Mouse (Mus musculus) kidney, adult 2 months (tissue): ENCODE measurements around the gene Exosc1. TPM values are rescaled to one million over a fixed set of nuclear protein-coding genes. Genes with fewer than 3 reads are reported as not detected.

Experiments used
- DNase-seq: peaks from one replicate; pipeline ENCODE4 v3.0.0; 2021
- H3K27ac ChIP-seq: fragments of 200-500 bp; 2 replicates; pipeline ENCODE4 v1.5.1; 2012; ENCODE audit warnings: low read depth, low read length, control low read depth, inconsistent platforms; ENCODE audit not compliant: insufficient read depth
- H3K27me3 ChIP-seq: fragments of 200-500 bp; replicated peaks from 2 replicates; pipeline ENCODE4 v1.6.1; 2012; ENCODE audit warnings: mild to moderate bottlenecking, moderate library complexity, low read length, inconsistent platforms; ENCODE audit not compliant: control insufficient read depth, insufficient read depth
- H3K36me3 ChIP-seq: fragments of 200-500 bp; 2 replicates; pipeline ENCODE4 v1.6.1; 2012; ENCODE audit warnings: mild to moderate bottlenecking, moderate library complexity, low read length, inconsistent platforms; ENCODE audit not compliant: control insufficient read depth, insufficient read depth
- H3K4me1 ChIP-seq: fragments of 200-500 bp; 2 replicates; pipeline ENCODE4 v1.6.1; 2011; ENCODE audit warnings: low read length; ENCODE audit not compliant: control insufficient read depth, insufficient read depth
- H3K4me3 ChIP-seq: fragments of 200-500 bp; 2 replicates; pipeline ENCODE4 v1.5.1; 2011; ENCODE audit warnings: mild to moderate bottlenecking, low read depth, low read length, control low read depth; ENCODE audit not compliant: insufficient read depth
- CTCF ChIP-seq: fragments of 200-500 bp; conservative IDR thresholded peaks from 2 replicates; pipeline ENCODE4 v1.5.1; 2011; ENCODE audit warnings: low read depth, mild to moderate bottlenecking, control low read depth, low read length, moderate library complexity, mixed read lengths; ENCODE audit not compliant: insufficient read depth, insufficient read length
- POLR2A ChIP-seq: fragments of 200-500 bp; IDR thresholded peaks from one replicate; pipeline ENCODE4 v1.6.1; 2011; ENCODE audit warnings: low read depth, low read length, control low read depth
- WGBS: fragments of 180-500 bp; shearing (Covaris S2); methylation state at CpG from one replicate; pipeline ENCODE4 v1.1.7; 2018; 5-methylcytosine and 5-hydroxymethylcytosine counted together
- polyA plus RNA-seq: library from polyadenylated mRNA; depleted of rRNA; stranded (reverse); fragments of >200 nt; gene quantifications from 2 replicates; pipeline ENCODE4 v1.2.3, GENCODE M21; 2012

Gene Exosc1
- polyA plus RNA-seq, 1 experiment = 15.2 TPM

GRCm38 (mm10) chr19:41973891-41974794 is 40.9 kb upstream of the Exosc1 start:
- Histone ChIP-seq H3K36me3 (no peaks in the 10 kb centered on the region), H3K4me3 (no peak overlapping the region), H3K4me1 (peaks cover 5% of the 10 kb centered on the region; the same call in 1 of the 2 replicates), H3K27ac (peak overlapping the region; percentile 56), H3K27me3 (no peaks in the 10 kb centered on the region)
- DNase-seq = peak; percentile 43
- no peak for TF ChIP-seq CTCF
- TF ChIP-seq POLR2A = no peak
- 49% methylated on average over 13 of the region's 13 CpGs for WGBS

GRCm38 (mm10) chr19:41969618-41970017 is 36.4 kb upstream of the Exosc1 start:
- WGBS = 85% methylated on average over 7 of the region's 7 CpGs
- no peak for DNase-seq
- no peak for TF ChIP-seq POLR2A
- TF ChIP-seq CTCF = no peak

GRCm38 (mm10) chr19:41953574-41953973 is 20.4 kb upstream of the Exosc1 start:
- no peak overlapping the region for H3K27ac ChIP-seq
- no peak overlapping the region for H3K4me3 ChIP-seq
- TF ChIP-seq POLR2A (no peak), CTCF (no peak)
- no peaks in the 10 kb centered on the region for H3K27me3 ChIP-seq
- no peak for DNase-seq
- H3K4me1 ChIP-seq = no peaks in the 10 kb centered on the region
- WGBS = 84% methylated on average over 3 of the region's 3 CpGs
- H3K36me3 ChIP-seq = peaks cover 11% of the 10 kb centered on the region

More at GRCm38 (mm10) chr19:41969618-41970017, 36.4 kb upstream of the Exosc1 start:
- no peaks in the 10 kb centered on the region for H3K27me3 ChIP-seq
- H3K36me3 ChIP-seq = 0 out of 2 replicates have a peak, but pooled peaks cover 4% of the 10 kb centered on the region
- no peak overlapping the region for H3K27ac ChIP-seq
- peaks cover 8% of the 10 kb centered on the region; the same call in 1 of the 2 replicates for H3K4me1 ChIP-seq
- H3K4me3 ChIP-seq = no peak overlapping the region

- Histone ChIP-seq H3K27me3 (no peaks in the 10 kb centered on the region), H3K4me1 (no peaks in the 10 kb centered on the region), H3K27ac (no peak overlapping the region), H3K36me3 (peaks cover 11% of the 10 kb centered on the region), H3K4me3 (no peak overlapping the region)
- WGBS = 64% methylated on average over 4 of the region's 4 CpGs
- peak; percentile 30 for DNase-seq
- TF ChIP-seq CTCF (no peak; the same call in 1 of the 2 replicates), POLR2A (no peak)
Observed at GRCm38 (mm10) chr19:41952287-41952686, 19.1 kb upstream of the Exosc1 start.

- WGBS = 85% methylated on average over 7 of the region's 7 CpGs
- peaks cover 7% of the 10 kb centered on the region for H3K36me3 ChIP-seq
Observed at GRCm38 (mm10) chr19:41943841-41944240, 10.6 kb upstream of the Exosc1 start.

GRCm38 (mm10) chr19:41938539-41938938 is 5.3 kb upstream of the Exosc1 start:
- 85% methylated on average over 5 of the region's 5 CpGs for WGBS
- Histone ChIP-seq H3K4me3 (no peak overlapping the region), H3K4me1 (peaks cover 4% of the 10 kb centered on the region; the same call in 1 of the 2 replicates), H3K27me3 (no peaks in the 10 kb centered on the region), H3K27ac (no peak overlapping the region), H3K36me3 (no peaks in the 10 kb centered on the region; the same call in 1 of the 2 replicates)
- no peak for TF ChIP-seq CTCF
- TF ChIP-seq POLR2A = no peak
- DNase-seq = no peak

More at GRCm38 (mm10) chr19:41943841-41944240, 10.6 kb upstream of the Exosc1 start:
- DNase-seq = no peak
- Histone ChIP-seq H3K4me3 (no peak overlapping the region), H3K4me1 (no peaks in the 10 kb centered on the region), H3K27me3 (no peaks in the 10 kb centered on the region), H3K27ac (no peak overlapping the region)
- TF ChIP-seq POLR2A (no peak), CTCF (no peak)

- WGBS = 74% methylated on average over 1 of the region's 1 CpGs
- H3K36me3 ChIP-seq = no peaks in the 10 kb centered on the region; the same call in 1 of the 2 replicates
- peaks cover 7% of the 10 kb centered on the region; the same call in 1 of the 2 replicates for H3K4me1 ChIP-seq
- no peak for DNase-seq
- no peak overlapping the region for H3K4me3 ChIP-seq
- H3K27ac ChIP-seq = no peak overlapping the region
- no peaks in the 10 kb centered on the region for H3K27me3 ChIP-seq
- TF ChIP-seq POLR2A (no peak), CTCF (no peak)
Observed at GRCm38 (mm10) chr19:41935921-41936320, 2.7 kb upstream of the Exosc1 start.
